Mouse (Mus musculus): ENCODE results near the gene Anxa1. TPM values are rescaled to one million over a fixed set of nuclear protein-coding genes. Genes with fewer than 3 reads are reported as not detected.

Anxa1 gene
- total RNA-seq, 2 experiments from 2014 or later = 13.8 to 30.7 TPM

DNA sequence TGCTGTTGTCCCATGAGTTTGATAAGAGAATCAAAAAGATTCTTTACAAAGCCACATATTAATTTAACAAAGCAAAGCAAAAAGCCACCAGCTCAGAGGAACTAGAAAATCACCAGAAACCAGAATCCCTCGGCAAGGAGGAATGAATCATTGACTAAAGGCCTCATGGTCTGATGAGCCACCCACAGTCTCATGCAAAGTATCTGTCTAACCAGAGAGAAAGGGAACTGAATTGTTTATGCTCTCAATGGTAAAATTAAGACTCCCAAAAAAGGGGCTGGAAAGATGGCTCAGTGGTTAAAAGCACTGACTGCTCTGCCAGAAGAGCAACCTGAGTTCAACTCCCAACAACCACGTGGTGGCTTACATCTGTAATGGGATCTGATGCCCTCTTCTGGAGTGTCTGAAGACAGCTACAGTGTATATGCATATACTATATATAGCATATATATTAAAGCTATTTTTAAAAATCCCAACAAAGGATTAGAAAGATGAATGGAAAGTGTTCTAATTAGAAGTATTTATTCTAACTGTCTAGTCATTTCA lies 9.5 kb downstream of the Anxa1 start:
- no peak for DNase-seq

DNA sequence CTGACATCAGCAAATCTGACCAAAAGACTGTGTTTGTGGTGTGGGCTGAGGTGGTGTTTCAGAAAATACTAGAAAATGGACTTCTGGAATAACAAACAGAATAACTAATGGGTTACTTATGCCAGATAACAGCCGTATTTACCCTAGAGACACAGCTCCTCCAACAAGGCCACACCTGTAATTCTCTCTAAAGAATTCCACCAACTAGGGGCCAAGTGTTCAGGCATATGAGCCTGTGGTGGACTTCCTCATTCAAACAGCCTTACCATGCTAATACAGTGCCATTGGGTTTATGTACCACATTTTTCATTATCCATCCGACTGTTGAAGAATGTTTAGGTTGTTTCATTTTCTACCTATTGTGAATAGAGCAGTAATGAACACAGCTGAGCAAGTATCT lies 20.6 kb downstream of the Anxa1 start:
- DNase-seq = no peak

DNA sequence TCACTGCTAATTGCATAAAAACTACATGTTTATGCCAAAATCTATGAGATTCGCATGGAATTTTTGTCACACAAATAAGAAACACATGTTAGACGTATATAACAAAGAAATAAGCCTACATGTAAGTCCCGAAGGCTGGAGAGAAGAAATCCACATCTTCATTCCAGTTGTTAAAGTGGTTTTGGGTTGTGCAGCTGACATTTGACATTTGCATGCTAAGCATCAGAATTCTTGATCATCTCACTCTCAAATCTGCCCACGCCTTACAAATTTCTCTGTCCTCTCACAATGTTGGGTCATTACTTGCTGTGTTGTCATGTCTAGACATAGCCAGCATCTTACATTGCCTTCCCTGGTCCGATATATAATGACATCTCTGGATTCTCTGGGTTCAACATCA lies 24.2 kb downstream of the Anxa1 start:
- no peak for DNase-seq

DNA sequence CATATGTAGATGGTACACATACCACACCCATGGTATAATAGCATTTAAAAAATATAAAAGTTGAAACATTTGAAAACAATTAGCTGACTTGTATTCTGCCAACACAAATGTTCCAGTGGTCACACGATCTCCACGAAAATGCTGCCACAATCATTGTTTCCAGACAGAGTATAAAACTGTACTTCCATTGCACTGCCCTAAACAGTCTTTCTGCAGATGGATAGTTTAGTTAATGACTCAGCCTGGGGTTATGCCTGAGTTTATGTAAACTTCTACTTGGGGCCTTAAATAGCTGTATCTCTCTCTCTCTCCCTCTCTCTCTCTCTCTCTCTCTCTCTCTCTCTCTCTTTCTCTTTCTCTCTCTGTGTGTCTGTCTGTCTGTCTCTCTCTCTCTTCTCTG lies 24.7 kb downstream of the Anxa1 start:
- DNase-seq = no peak

DNA sequence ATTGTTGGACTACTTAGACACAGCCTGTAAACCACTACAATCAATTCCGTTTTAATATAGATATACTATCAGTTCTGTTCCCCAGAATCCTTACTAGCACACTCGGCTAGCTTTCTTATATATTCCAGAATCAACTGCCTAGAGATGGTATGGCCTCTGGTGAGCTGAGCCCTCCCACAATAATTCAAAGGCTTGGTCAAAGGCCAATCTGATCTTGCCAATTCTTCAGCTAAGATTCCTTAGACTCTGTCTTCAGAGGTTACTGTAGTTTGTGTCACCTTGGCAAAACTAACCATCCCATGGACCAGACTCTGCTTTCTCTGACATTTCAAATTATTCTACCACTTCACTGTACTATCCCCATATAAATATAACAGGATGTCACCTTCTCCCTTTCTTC lies 25.4 kb downstream of the Anxa1 start:
- DNase-seq = no peak

DNA sequence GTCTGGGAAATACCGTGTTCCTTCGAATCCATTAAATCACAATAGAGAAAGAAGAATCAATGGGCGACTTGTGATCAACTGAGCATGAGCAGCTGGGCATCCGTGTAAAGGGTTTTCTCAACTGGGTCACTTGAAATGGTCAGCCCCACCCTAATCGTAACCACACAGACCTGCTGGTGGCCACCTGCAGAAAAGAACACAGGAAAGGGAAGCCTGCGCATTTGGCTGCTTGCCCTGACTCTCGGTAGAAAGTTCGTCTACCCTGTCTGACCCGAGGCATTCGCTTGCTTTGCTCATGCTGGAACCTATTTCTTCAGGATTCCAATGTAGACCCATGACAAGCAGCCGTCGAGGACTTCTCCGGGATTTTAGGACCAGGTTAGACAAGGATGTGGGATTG lies 25.8 kb downstream of the Anxa1 start:
- no peak for DNase-seq

DNA sequence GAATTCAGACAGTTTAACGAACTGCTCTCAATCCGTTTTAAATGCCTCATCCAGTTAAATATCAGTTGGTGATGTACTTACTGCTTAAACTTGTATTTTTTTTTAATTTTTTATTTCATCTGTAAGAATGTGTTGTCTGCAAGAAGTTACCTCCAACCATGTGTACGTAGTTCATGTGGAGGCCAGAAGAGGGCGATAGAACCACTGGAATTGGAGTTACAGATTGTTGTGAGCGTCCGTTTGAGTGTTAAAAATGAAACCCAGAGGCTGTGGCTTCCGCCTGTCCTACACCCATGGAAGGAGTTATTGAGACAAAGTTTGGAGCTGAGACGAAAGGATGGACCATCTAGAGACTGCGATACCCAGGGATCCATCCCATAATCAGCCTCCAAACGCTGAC lies 27.5 kb downstream of the Anxa1 start:
- no peak for DNase-seq

DNA sequence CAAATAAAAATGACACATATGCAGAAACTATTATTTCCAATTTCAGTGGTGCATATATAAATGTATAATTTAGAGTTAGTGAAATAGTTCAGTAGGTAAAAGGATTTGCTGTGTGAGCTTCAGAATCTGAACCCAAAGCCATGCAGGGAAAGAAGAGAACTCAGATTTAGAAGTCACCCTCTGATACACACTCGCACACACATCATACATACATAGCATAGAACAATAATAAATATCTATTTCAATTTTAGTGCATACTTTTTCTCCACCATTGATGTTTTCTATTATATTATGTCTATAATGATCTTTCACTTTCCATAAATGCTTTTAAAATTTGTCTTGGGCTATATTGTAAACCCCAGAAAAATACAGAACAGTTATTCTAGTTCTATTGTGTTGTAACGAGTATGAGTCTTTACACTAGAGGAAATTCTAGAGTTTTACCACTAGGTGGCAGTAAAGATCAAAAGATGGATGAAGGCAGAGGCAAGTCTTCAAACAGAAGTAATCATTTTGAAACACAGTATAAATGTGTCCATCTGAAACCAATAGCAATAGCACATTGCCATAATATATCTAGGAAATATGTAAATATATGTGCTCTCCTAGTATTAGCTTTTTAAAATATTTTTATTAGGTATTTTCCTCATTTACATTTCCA lies 28.7 kb downstream of the Anxa1 start:
- DNase-seq = no peak

DNA sequence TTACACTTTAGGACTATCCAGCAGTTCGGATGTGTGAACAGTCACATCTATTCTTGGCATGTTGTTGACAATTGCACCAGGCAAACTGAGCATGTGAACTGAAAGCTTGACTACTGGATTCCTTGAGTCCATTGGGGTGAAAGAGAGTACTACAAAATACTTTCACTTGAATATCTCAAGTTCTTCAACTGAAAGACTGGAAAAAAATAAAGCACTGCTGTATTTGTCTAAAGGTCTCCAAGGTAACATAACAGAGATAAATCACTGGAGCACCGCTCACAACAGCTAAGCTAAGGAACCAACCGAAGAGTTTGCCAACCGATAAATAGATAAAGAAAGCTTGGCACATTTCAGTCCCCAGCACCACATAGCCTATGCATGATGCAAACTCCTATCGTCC lies 32.1 kb downstream of the Anxa1 start:
- DNase-seq = no peak

DNA sequence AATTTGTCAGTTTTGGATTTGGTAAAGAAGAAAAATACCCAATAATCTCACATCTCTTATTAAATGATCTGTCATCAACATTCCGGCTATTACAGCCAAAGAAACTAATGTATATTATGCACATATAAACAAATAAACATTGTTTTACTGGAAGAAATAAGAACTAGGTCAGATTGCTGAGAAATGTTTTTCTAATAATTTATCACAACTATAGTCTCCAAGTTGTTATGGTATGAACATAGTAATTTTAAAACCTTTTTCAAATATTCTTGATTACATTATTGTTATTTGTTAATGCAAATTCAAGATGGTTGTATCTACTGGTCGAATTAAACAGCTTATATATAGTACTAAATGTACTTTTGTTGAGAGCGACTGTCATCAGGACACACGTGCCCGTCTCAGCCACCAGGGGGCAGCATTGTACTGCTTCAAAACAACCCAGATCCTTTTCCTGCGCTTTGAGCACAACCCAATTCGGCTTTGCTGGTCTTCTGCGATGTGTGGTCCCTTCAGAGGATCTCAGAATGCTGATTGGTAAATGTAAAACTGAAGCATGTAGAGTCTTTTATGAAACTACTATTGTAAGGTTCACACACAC lies 45.3 kb downstream of the Anxa1 start:
- peak; percentile 71 to 82 for DNase-seq

DNA sequence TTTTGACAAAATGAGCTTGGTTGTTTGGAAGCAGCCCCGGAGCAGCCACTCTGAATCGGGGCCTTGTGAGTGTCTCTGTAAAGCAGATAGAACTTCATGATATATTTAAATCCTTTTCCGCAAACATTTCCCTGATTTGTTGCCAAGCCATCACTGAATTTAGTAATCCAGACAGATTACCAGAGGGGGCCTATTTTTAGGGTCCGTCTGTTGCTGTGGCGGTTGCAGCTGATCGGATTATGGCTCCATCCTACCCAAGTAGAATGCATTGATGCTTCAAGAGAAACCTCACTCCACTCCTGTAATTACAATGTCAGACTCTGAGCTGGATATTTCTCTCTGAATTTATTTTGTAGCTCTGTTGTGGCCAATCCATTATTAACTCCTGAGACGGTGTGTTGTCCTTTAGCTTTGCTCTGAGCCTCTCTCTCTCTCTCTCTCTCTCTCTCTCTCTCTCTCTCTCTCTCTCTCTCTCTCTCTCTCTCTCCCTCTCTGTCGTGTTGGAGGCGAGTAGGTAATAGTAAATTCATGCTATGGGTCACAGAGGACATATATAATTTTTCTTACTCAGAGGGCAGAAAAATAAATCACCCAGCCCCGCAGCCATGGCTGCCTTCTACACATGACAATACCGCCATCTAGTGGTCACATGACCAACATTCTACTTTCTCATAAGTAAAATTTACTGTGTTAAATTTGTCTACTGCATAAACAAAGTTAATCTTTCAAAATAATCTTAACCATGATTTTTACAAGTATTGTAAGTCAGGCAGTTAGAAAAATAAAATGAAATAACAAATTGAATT lies 46.0 kb downstream of the Anxa1 start:
- DNase-seq = peak; percentile 19 to 30

DNA sequence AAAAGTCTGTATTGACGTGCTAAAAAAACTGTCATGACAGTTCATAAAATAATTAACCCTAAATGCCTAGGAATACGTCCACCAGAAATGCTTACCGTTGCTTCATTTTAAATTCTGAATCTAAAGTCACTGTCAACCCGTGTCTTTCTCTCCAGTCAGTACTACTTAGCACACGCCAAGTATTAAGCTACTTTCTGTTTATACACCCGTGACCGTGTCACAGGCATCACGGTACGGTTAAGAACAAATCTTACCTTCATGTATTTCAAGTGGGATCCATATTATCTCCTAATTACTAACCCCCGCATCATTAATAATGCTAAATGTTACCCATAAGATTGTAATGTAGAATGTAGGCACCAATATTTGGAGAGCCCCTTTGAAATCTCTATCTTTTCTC lies 46.7 kb downstream of the Anxa1 start:
- no peak for DNase-seq

Other genes starting within 250 kb of the Anxa1 start
- gene Aldh1a1, start 101.8 kb upstream of the Anxa1 start, total RNA-seq (2021) = 100 to 1,000 TPM in 1 of 2 experiments, 10 to 100 TPM in 1; 48.9 to 330 TPM